Mouse (Mus musculus): ENCODE data around the gene Gpr12. TPM values are rescaled to one million over a fixed set of nuclear protein-coding genes. Genes with fewer than 3 reads are reported as not detected.

Gpr12 gene
- polyA plus RNA-seq, 1 experiment from 2014 or later, result 0.11 TPM

Other genes starting within 250 kb of the Gpr12 start
- 3.2 and 3.5 TPM in 2 replicates for gene Wasf3, start 200.3 kb downstream of the Gpr12 start, polyA plus RNA-seq (2015; fragmentation: Nextera tagmentation; extraction: Ambion mirVana)
- gene Gm6408, start 103.3 kb downstream of the Gpr12 start, polyA plus RNA-seq (2015; fragmentation: Nextera tagmentation; extraction: Ambion mirVana), result not detected in 2 replicates
- not detected in 2 replicates for gene Gm6370, start 93.9 kb downstream of the Gpr12 start, polyA plus RNA-seq (2015; fragmentation: Nextera tagmentation; extraction: Ambion mirVana)
- not detected in 2 replicates for gene 4930449I24Rik, start 82.8 kb downstream of the Gpr12 start, polyA plus RNA-seq (2015; fragmentation: Nextera tagmentation; extraction: Ambion mirVana)
- not detected in 2 replicates for gene Gm3402, start 71.1 kb downstream of the Gpr12 start, polyA plus RNA-seq (2015; fragmentation: Nextera tagmentation; extraction: Ambion mirVana)
- gene Gm3404, start 59.4 kb downstream of the Gpr12 start, polyA plus RNA-seq (2015; fragmentation: Nextera tagmentation; extraction: Ambion mirVana), result not detected in 2 replicates
- gene Gm3409, start 47.6 kb downstream of the Gpr12 start, polyA plus RNA-seq (2015; fragmentation: Nextera tagmentation; extraction: Ambion mirVana), result not detected in 2 replicates
- not detected in 2 replicates for gene Gm3415, start 29.1 kb downstream of the Gpr12 start, polyA plus RNA-seq (2015; fragmentation: Nextera tagmentation; extraction: Ambion mirVana)
- 15.3 and 16.0 TPM in 2 replicates for gene Usp12, start 209.8 kb upstream of the Gpr12 start, polyA plus RNA-seq (2015; fragmentation: Nextera tagmentation; extraction: Ambion mirVana)
- gene Rpl21, start 247.7 kb upstream of the Gpr12 start, polyA plus RNA-seq (2015; fragmentation: Nextera tagmentation; extraction: Ambion mirVana), result 545 and 547 TPM in 2 replicates